Mouse (Mus musculus): Measurements from ENCODE around the gene Zfp280c. TPM values are rescaled to one million over a fixed set of nuclear protein-coding genes. Genes with fewer than 3 reads are reported as not detected.

The Zfp280c gene
- 11.4 and 13.0 TPM in 2 replicates for polyA plus RNA-seq (2014; fragmentation: Nextera tagmentation; extraction: Ambion mirVana)

DNA sequence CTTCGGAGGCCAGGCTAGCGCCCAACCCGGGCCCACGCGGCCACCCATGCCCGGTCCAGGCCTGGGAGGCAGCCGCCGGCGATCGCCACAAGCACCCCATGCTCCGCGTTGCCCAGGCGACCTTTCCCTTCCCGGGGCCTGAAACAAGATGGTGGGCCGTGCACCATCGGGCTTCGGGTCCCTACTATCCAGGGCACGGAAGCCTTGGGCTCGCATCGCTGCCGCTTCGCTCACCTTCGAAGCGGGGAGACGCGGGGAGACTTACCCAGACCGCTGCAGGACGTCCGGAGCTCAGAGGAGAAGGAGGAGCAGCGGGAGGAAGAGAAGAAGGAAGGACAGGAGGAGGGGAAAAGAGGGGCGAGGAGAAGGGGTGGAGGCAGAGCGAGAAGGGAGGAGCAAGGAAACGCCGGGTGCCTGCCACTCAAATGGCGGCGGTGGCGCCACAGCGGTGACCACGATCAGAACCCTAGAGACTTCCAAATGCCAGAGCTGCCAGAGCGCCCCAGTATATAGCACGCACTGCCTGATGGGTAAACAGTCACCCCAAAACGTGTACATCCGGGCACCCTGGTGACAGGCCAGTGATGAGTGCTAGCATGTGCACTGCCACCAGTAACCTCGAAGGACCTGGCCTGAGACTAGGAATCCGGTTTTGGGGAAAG lies at the start of gene Zfp280c:
TSS of gene Zfp280c (minus strand) at position 406 of the 662 bp plus-strand sequence.
- H3K9me3 ChIP-seq (ENCODE audit: control insufficient read depth, low read length), result no peaks in the 10 kb centered on the region
- H3K27me3 ChIP-seq (replicated peaks; ENCODE audit: control insufficient read depth, insufficient read depth, low read length), result no peaks in the 10 kb centered on the region
- peak within 1 kb of the TSS; percentile 57 for H3K9ac ChIP-seq (ENCODE audit: low read length)
- DNase-seq (ENCODE audit: low spot score) (peak; percentile 80), ATAC-seq (replicated peaks; ENCODE audit: low FRiP score, low TSS enrichment, low read depth) (peak; percentile 92)
- peak within 1 kb of the TSS; percentile 80 for H3K27ac ChIP-seq (ENCODE audit: low read depth)
- H3K4me1 ChIP-seq (replicated peaks; ENCODE audit: control insufficient read depth, insufficient read depth, low read length), result no peaks in the 10 kb centered on the region
- H3K4me3 ChIP-seq (ENCODE audit: low read depth, low read length), result peak within 1 kb of the TSS; percentile 54
- peaks cover 15% of the 10 kb centered on the region for H3K36me3 ChIP-seq (ENCODE audit: control insufficient read depth, insufficient read depth, low read length)
- H3K4me2 ChIP-seq (ENCODE audit: low read length), result peak within 1 kb of the TSS; percentile 49
- 15% methylated on average over 39 of the region's 45 CpGs for WGBS

DNA sequence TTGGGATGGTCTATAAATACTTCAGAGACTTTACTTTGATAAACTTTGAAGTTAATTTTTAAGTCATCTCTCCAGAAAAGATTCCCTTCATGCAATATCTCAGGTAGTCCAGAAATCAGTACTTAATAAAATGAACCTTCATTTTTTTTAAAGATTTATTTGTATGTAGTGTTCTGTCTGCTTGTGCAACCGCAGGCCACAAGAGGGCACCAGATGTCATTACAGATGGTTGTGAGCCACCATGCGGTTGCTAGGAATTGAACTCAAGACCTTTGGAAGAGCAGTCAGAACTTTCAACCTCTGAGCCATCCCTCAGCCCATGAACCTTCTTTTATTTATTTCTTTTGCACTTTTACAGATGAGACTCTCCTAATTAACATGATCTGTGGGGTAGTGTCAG lies 42.7 kb upstream of the Zfp280c start:
- Histone ChIP-seq H3K4me1 (replicated peaks; ENCODE audit: control insufficient read depth, insufficient read depth, low read length) (no peaks in the 10 kb centered on the region), H3K27ac (ENCODE audit: low read depth) (no peak overlapping the region), H3K9ac (ENCODE audit: low read length) (no peak overlapping the region), H3K27me3 (replicated peaks; ENCODE audit: control insufficient read depth, insufficient read depth, low read length) (no peaks in the 10 kb centered on the region), H3K4me2 (ENCODE audit: low read length) (no peak overlapping the region), H3K4me3 (ENCODE audit: low read depth, low read length) (no peak overlapping the region), H3K36me3 (ENCODE audit: control insufficient read depth, insufficient read depth, low read length) (no peaks in the 10 kb centered on the region; the same call in 1 of the 2 replicates), H3K9me3 (ENCODE audit: control insufficient read depth, low read length) (no peaks in the 10 kb centered on the region)
- ATAC-seq (replicated peaks; ENCODE audit: low FRiP score, low TSS enrichment, low read depth) (no peak), DNase-seq (ENCODE audit: low spot score) (no peak)
- WGBS, result 54% methylated on average over 2 of the region's 2 CpGs

DNA sequence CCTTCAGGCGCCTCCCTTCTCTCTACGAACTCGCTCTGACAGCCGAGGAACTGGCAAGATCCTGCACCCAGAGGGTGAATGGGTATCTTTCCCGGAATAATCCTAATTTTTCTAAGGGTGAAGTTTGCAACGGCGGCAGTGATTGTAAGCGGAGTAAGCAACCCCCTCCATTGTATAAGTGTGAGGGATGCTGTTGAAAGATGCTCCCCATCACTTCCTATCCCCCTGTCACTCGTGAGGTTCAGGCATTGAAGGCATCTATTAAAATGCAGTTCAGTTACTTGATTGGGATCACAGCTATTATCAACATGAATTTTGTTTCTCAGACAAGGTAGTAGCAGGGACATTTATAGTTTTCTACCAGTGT lies 29.7 kb upstream of the Zfp280c start:
- WGBS, result 13% methylated on average over 9 of the region's 9 CpGs
- H3K4me3 ChIP-seq (ENCODE audit: low read depth, low read length), result peak overlapping the region; percentile 53
- H3K27me3 ChIP-seq (replicated peaks; ENCODE audit: control insufficient read depth, insufficient read depth, low read length), result no peaks in the 10 kb centered on the region
- no peak for ATAC-seq (replicated peaks; ENCODE audit: low FRiP score, low TSS enrichment, low read depth)
- peak overlapping the region; percentile 35 for H3K9ac ChIP-seq (ENCODE audit: low read length)
- no peaks in the 10 kb centered on the region for H3K9me3 ChIP-seq (ENCODE audit: control insufficient read depth, low read length)
- no peaks in the 10 kb centered on the region for H3K4me1 ChIP-seq (replicated peaks; ENCODE audit: control insufficient read depth, insufficient read depth, low read length)
- H3K36me3 ChIP-seq (ENCODE audit: control insufficient read depth, insufficient read depth, low read length), result no peaks in the 10 kb centered on the region
- peak overlapping the region; percentile 43; the same call in 1 of the 2 replicates for H3K27ac ChIP-seq (ENCODE audit: low read depth)
- peak overlapping the region; percentile 54 for H3K4me2 ChIP-seq (ENCODE audit: low read length)
- no peak for DNase-seq (ENCODE audit: low spot score)

DNA sequence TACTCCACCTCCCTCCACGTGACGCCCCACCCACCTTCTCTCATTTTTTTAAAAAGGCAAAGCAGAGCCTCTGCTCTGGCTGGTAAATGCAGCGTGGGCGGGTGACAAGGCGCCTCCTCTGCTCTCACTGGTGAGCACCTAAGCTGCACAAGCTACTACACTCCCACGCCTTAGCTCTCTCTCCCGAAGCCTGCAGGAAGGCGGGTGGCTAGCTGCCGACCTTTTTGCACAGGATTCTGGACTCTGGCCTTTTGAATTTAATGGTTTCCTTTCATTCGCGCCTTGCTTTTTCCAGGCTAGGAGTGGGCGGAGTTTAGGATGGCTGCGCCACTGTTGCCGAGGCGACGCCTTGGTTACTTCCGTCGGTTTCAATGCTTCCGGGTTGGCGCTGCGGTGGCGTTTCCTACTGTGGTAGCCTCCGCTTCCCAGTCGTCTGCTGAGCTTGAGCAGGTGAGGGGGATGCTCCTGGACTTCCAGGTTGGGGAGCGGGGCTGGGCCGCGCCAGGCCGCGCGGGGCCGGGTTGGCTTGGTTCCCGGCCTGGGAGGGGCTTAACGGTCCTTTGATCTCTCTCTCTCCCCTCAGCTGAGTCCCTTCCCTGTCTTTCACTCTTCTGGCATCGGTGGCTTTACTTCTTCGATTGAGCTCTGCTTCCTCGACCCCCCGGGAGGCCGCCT lies 29.2 kb upstream of the Zfp280c start, which contains the start of gene Slc25a14:
TSS of gene Slc25a14 (plus strand) at position 35 of the 675 bp plus-strand sequence.
- peak within 1 kb of the TSS; percentile 39 for H3K9ac ChIP-seq (ENCODE audit: low read length)
- H3K27ac ChIP-seq (ENCODE audit: low read depth), result peak within 1 kb of the TSS; percentile 65
- peak; percentile 82 for DNase-seq (ENCODE audit: low spot score)
- H3K4me3 ChIP-seq (ENCODE audit: low read depth, low read length), result peak within 1 kb of the TSS; percentile 53
- WGBS, result 11% methylated on average over 37 of the region's 38 CpGs
- no peaks in the 10 kb centered on the region for H3K4me1 ChIP-seq (replicated peaks; ENCODE audit: control insufficient read depth, insufficient read depth, low read length)
- no peaks in the 10 kb centered on the region for H3K27me3 ChIP-seq (replicated peaks; ENCODE audit: control insufficient read depth, insufficient read depth, low read length)
- H3K9me3 ChIP-seq (ENCODE audit: control insufficient read depth, low read length), result no peaks in the 10 kb centered on the region
- no peaks in the 10 kb centered on the region for H3K36me3 ChIP-seq (ENCODE audit: control insufficient read depth, insufficient read depth, low read length)
- ATAC-seq (replicated peaks; ENCODE audit: low FRiP score, low TSS enrichment, low read depth), result peak; percentile 96
- peak within 1 kb of the TSS; percentile 54 for H3K4me2 ChIP-seq (ENCODE audit: low read length)

DNA sequence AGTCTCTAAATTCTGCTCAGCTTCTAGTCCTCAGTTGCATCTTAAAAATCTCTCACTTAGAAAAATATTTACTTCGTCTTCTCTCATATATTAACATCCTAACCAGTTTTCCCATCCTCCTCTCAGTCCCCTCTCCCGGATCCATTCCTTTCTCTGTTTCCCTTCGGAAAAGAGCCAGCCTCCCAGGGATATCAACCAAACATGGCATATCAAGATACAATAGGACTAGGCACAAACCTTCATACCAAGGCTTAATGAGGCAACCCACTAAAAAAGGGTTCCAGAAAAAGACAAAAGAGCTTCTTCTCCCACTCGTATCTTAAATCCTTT lies 28.7 kb upstream of the Zfp280c start:
- peak overlapping the region; percentile 53 for H3K4me3 ChIP-seq (ENCODE audit: low read depth, low read length)
- WGBS, result 17% methylated on average over 4 of the region's 4 CpGs
- ATAC-seq (replicated peaks; ENCODE audit: low FRiP score, low TSS enrichment, low read depth) (no peak; the same call in 1 of the 2 replicates), DNase-seq (ENCODE audit: low spot score) (no peak)
- H3K9me3 ChIP-seq (ENCODE audit: control insufficient read depth, low read length), result no peaks in the 10 kb centered on the region
- no peaks in the 10 kb centered on the region for H3K36me3 ChIP-seq (ENCODE audit: control insufficient read depth, insufficient read depth, low read length)
- no peaks in the 10 kb centered on the region for H3K4me1 ChIP-seq (replicated peaks; ENCODE audit: control insufficient read depth, insufficient read depth, low read length)
- H3K27ac ChIP-seq (ENCODE audit: low read depth), result peak overlapping the region; percentile 65
- peak overlapping the region; percentile 54 for H3K4me2 ChIP-seq (ENCODE audit: low read length)
- peak overlapping the region; percentile 39; the same call in 1 of the 2 replicates for H3K9ac ChIP-seq (ENCODE audit: low read length)
- no peaks in the 10 kb centered on the region for H3K27me3 ChIP-seq (replicated peaks; ENCODE audit: control insufficient read depth, insufficient read depth, low read length)

DNA sequence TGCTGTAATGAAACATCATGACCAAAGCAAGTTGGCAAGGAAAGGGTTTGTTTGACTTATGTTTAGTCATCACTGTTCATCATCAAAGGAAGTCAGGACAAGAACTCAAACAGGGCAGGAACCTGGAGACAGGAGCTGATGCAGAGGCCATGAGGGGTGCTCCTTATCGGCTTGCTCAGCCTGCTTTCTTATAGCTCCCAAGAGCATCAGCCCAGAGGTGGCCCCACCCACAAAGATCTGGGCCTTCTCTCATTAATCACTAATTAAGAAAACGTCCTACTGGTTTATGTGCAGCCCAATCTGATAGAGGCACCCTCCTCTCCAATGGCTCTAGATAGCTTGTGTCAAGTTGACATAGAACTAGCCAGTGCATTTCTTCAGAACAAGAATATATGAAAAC lies 10.6 kb upstream of the Zfp280c start:
- Histone ChIP-seq H3K4me2 (ENCODE audit: low read length) (no peak overlapping the region), H3K4me3 (ENCODE audit: low read depth, low read length) (no peak overlapping the region), H3K9me3 (ENCODE audit: control insufficient read depth, low read length) (no peaks in the 10 kb centered on the region), H3K27me3 (replicated peaks; ENCODE audit: control insufficient read depth, insufficient read depth, low read length) (no peaks in the 10 kb centered on the region), H3K36me3 (ENCODE audit: control insufficient read depth, insufficient read depth, low read length) (no peaks in the 10 kb centered on the region), H3K9ac (ENCODE audit: low read length) (no peak overlapping the region), H3K4me1 (replicated peaks; ENCODE audit: control insufficient read depth, insufficient read depth, low read length) (no peaks in the 10 kb centered on the region), H3K27ac (ENCODE audit: low read depth) (no peak overlapping the region)
- WGBS, result 46% methylated on average over 2 of the region's 2 CpGs
- DNase-seq (ENCODE audit: low spot score), result no peak
- no peak for ATAC-seq (replicated peaks; ENCODE audit: low FRiP score, low TSS enrichment, low read depth)

DNA sequence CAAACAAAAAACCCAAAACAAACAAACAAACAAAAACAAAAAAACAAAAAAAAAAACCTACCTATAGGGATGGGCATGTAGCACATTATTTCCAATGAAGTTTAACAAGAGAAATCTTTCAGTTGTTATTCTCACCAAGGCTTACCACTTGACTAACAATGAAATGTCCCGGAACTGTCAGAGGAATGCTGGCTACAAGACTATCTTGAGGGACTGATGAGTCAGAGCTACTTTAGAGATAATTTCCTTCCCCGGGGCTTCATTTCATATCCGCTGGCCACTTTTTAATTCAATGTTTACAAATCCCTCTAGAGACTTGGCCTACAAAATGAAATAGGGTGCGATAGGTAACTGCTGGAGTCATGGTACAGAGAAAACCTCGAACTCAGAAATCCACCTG lies 2.6 kb upstream of the Zfp280c start:
- no peak for DNase-seq (ENCODE audit: low spot score)
- Histone ChIP-seq H3K4me1 (replicated peaks; ENCODE audit: control insufficient read depth, insufficient read depth, low read length) (no peaks in the 10 kb centered on the region), H3K4me3 (ENCODE audit: low read depth, low read length) (no peak overlapping the region), H3K4me2 (ENCODE audit: low read length) (no peak overlapping the region), H3K36me3 (ENCODE audit: control insufficient read depth, insufficient read depth, low read length) (0 out of 2 replicates have a peak, but pooled peaks cover 2% of the 10 kb centered on the region), H3K27me3 (replicated peaks; ENCODE audit: control insufficient read depth, insufficient read depth, low read length) (no peaks in the 10 kb centered on the region), H3K9me3 (ENCODE audit: control insufficient read depth, low read length) (no peaks in the 10 kb centered on the region), H3K9ac (ENCODE audit: low read length) (no peak overlapping the region), H3K27ac (ENCODE audit: low read depth) (no peak overlapping the region)
- WGBS, result 88% methylated on average over 5 of the region's 5 CpGs
- no peak for ATAC-seq (replicated peaks; ENCODE audit: low FRiP score, low TSS enrichment, low read depth)

DNA sequence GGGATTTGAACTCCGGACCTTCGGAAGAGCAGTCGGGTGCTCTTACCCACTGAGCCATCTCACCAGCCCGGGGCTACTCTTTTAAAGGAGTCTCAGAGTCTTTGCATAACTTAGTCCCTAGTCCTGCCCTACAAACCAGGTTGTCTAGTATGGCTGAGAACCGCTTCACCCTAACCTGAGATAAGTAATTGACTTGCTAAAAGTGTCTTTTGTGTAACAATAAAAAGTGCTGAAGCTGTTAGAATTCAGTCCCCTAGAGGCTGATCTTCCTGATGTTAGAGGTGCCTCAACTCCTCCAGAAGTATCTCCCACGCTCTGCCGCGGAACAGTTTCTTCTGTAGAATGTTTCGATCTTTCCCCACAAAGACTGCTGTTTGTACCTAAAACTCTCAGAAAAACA lies 1.7 kb upstream of the Zfp280c start:
- no peaks in the 10 kb centered on the region for H3K4me1 ChIP-seq (replicated peaks; ENCODE audit: control insufficient read depth, insufficient read depth, low read length)
- no peak overlapping the region for H3K4me3 ChIP-seq (ENCODE audit: low read depth, low read length)
- no peak overlapping the region for H3K9ac ChIP-seq (ENCODE audit: low read length)
- no peak for DNase-seq (ENCODE audit: low spot score)
- H3K27ac ChIP-seq (ENCODE audit: low read depth), result no peak overlapping the region
- peaks cover 5% of the 10 kb centered on the region; the same call in 1 of the 2 replicates for H3K36me3 ChIP-seq (ENCODE audit: control insufficient read depth, insufficient read depth, low read length)
- H3K4me2 ChIP-seq (ENCODE audit: low read length), result no peak overlapping the region
- no peaks in the 10 kb centered on the region for H3K9me3 ChIP-seq (ENCODE audit: control insufficient read depth, low read length)
- H3K27me3 ChIP-seq (replicated peaks; ENCODE audit: control insufficient read depth, insufficient read depth, low read length), result no peaks in the 10 kb centered on the region
- WGBS, result 79% methylated on average over 9 of the region's 9 CpGs
- no peak for ATAC-seq (replicated peaks; ENCODE audit: low FRiP score, low TSS enrichment, low read depth)

Measured in intestine, embryonic 14.5 days (tissue).